Mouse (Mus musculus) retina, embryonic 14.5 days (tissue): ENCODE measurements around the gene Magi1.

Experiments
- DNase-seq: peaks from one replicate; pipeline ENCODE4 v3.0.0-alpha.2; 2015; ENCODE audit warnings: low spot score

Gene Magi1

DNA sequence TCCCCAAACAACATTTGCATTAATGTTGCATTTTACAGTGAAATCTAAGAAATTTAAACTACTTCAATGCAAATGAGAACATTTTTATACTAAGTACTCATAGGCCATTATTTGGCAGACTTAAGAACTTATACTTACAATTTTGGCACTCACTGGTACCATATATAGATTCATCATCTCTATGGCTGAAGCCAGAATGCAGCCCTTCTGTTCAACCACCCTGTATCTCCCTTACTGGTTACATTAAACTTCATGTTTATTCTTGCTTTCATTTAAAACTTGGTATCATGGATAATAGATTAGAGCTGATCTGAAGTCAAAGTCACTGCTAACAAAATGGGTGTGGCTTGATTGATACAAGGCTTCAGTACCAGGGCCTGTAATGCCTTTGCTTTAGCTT lies 171.9 kb downstream of the Magi1 start:
- no peak for DNase-seq

DNA sequence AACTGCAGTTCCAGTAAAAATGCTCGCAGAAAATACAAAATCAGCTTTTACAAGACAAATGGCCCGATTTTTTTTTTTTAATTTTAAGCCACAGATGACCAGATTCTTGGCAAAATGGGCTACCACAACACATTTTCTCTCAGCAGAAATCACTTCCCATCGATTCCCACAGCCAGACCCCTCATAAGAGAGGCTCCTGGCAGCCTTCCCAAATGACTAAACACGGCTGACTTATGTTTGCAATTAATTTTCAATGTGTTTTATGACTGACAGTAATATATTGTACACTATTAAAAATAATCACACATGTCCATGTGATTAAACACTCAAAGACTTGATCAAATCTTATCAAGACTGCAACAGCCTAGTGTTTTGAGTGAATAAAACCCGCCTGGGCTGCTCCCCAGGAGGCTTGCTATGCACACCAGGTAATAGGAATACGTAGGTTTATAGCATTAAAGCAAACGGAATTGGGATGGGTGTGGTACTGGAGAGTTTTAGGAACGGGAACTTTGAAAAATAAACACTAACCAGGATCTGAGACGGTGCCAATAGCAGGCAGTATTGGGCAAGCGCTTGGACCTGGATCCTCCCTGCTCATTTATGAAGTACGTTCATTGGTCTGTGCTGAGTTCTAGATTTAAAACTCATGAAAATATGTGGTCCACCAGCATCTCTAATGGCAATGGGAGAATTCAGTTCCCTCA lies 176.2 kb downstream of the Magi1 start:
- DNase-seq, result no peak

DNA sequence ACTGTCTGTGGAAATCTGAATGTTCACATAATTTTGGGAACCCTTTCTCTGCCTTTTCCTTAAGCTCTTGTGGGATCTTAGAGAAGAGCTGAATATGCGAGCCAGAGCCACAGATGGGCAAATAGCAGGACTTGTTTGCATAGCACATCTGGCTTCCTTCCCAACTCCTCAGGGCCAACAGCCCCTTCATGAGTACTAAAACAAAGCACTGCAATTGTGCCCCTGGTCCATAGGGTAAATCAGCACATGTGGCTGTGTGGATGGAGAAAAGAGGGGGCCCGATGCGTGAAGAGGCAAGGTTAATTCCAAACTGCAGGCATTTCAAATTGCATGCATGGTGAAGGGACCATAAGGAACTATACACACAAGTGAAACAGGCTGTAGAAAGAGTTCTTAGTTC lies 180.1 kb downstream of the Magi1 start:
- no peak for DNase-seq

DNA sequence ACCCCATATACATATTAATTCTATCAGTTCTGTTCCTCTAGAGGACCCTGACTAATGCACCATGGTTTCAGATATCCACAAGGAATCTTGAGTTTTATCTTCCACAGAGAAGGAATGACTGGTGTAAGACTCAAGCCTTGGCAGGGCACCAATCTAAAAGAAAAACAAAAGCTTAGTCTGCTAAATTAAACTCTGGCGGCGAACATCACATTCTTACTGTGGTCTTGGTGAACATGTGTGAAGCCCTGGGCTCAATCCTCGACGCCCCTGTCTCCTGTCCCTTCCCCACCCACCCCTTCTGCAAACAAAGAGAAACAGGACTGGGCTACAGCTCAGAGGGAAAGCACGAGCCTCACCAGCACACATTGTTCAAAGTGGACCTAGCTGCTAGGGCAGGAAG lies 182.5 kb downstream of the Magi1 start:
- DNase-seq, result no peak

GRCm38 (mm10) chr6:94094924-94095685 lies 188.6 kb downstream of the Magi1 start:
- no peak for DNase-seq

GRCm38 (mm10) chr6:94092969-94093597 lies 190.6 kb downstream of the Magi1 start:
- no peak for DNase-seq

DNA sequence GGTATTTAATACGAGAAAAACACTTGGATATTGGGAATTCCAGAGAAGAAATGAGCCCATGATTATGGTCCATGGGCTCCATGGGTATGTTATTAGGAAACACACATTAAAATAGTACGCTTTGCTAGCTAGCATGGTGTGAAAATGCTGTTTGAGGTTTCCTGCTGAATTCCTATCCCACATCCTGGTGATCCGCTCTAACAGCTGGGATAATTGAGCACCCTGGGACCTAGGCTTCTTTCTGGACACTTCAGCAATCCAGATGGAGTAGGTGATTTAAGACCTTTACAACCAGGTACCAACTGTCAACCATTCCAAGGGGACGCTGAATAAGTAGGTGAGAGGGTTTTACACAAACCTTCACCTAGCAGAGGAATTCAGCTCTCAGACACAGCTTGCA lies 191.2 kb downstream of the Magi1 start:
- DNase-seq, result no peak

DNA sequence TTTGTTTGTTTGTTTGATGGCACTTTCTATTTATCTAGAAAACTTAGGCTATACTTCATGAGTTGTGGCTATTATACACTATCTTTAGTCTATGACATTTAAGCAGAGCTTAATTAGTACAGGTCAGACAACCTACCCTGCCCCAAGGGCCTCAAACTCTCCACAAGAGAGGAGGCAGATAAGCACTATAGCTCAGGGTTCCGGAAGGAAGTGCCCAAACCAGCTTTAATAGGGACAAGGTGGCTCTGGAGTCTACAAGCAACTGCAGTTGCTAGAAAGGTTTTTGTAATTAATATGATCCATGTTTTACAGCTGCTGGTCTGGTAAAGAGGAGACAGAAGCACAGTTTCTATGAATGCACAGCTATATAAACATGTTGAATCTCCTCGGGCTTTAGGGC lies 196.9 kb downstream of the Magi1 start:
- no peak for DNase-seq

DNA sequence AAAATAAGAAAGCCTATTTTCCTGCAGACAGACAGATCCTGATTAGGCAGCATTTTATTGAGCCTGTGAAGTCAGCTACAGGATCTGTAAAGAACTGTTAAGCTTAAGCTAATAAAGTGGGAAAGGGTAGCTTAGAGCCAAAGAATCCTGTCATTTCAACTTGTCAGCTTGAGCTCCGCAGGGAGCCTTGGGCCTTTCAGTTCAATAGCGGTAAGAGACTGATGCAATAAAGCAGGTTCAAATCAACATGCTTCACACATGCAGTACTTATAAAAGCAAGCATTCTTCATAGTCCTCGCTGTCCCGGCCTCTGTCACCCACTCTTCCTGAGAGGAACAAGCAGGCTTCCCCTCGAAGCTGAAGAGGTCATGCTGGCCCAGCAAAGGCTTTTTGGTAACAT lies 199.0 kb downstream of the Magi1 start:
- peak; percentile 33 for DNase-seq

GRCm38 (mm10) chr6:94083459-94083858 lies 200.3 kb downstream of the Magi1 start:
- no peak for DNase-seq

- peak; percentile 85 for DNase-seq
Observed at GRCm38 (mm10) chr6:94080933-94081545, 202.7 kb downstream of the Magi1 start.

GRCm38 (mm10) chr6:94078934-94079333 lies 204.8 kb downstream of the Magi1 start:
- DNase-seq, result peak; percentile 31

DNA sequence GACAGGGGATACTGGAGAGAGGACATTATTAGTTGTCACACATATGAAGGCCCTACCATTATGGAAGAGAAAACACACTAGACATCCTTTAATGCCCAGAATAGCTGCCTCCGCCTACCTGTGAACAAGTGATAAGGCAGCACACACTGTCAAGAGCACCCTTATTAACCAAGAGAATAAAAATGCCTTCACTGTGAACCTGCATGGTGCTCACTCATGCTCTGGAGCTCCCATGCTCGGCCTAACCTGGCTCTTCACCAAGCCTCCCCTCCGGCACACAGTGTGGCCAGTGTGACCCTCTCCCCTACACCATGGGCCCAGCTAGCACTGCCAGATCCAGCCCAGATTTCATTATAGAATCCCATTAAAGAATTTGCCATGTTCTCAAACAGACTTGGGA lies 206.7 kb downstream of the Magi1 start:
- DNase-seq, result no peak

DNA sequence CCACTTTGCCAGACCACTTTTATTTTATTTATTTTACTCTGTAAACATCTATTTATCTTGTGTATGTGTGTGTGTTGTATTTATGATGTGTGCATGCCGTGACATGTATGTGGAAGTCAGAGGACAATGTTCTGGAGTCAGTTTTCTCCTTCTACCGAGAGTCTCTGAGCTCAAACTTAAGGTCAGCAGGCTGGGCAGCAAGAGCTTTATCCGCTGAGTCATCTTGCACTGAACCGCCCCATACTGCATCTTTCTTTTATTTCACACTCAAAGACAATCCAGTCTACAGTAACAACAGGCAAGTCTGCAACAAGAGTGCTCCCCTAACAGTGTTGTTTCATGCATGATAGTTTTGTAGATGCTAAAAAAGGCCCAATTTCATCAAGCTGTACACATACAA lies 207.7 kb downstream of the Magi1 start:
- DNase-seq, result no peak

DNA sequence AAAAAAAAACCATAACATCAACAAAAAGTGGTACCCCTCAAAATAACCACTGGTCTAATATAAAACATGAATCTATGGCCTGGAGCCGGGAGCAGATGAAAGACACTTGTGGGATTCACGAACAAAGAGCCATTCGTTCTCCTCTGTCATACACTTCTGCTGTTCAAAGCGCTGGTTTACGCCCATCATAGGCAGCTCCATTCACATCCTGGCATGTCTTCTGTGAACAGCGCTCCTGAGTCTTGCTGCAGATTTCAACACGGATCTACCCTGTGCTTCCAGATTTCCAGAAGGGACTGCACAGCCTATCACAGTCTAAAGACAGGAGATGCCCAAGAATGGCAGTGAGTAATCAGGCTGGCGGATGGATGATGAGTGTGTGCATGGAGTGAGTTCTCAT lies 208.5 kb downstream of the Magi1 start:
- DNase-seq, result no peak

DNA sequence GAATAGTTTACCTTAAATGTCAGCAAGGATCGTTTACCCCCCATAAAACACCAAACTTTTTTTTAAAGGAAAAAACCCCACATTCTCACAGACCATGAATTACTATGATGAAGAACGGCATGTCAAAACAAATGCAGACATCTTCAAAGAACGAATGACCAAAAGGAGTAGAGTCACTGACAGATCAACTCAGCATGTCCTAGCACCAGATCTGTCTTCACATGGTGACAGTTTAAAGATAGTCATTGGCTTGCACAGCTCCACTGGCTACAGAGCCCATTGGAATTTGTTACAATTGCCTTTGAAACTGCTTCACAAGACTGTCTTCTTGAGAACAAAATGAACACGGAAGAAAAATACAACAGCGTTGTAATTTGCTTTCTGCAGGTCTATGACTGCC lies 212.0 kb downstream of the Magi1 start:
- DNase-seq, result no peak

DNA sequence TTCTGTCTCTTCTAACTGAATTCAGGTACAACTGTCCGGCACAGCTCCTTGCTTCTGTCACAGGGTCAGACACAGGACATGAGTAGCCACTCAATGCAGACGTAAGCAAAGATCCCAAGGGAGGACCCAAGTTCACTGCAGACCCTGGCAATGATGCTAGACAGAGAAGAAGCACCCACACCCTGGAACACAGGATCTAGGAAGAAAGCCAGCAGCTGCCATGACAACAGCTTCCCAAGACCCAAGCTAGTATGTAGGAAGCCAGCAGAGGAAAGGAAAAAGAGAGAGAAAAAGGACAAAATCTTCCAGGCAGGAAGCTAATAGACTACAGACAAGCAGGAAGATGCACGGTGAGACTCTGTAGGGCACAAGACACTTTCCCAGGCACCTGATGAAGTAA lies 213.0 kb downstream of the Magi1 start:
- no peak for DNase-seq

DNA sequence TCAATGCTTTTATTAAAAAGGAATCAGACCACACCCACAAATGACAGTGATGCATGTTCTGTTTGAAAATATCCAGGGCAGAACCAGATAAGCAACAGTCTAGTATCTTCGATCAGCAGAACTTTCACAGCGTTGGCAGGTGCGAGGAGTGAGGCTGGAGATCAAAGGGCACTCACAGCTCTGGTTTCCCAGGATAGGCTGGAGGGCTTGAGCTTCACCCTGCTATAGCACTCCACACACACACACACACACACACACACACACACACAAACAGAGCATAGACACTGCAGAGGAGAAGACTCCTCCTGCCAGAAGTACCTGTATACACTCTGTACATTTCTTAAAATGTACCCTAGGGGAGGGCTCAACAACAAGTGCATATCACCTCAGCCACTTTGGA lies 214.3 kb downstream of the Magi1 start:
- DNase-seq, result no peak

GRCm38 (mm10) chr6:94067741-94068450 lies 215.8 kb downstream of the Magi1 start:
- no peak for DNase-seq

DNA sequence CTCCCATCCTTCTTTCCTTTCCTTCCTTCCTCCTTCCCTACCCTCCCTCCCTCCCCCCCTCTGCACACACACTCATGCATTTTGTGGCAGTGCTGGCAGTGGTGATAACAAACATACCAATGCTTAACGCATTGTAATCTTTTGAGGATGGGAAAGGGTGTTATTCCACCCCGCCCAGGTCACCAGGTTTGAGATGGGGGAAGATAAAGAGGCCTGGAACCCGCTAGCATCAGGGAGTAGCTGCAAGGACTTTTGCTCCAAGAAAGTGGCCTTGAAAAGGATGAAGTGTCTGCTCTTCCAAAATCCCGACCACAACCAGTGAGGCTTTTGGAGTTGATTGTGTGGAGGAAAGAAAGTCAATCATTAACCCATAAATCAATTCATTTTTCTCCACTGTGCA lies 218.9 kb downstream of the Magi1 start:
- DNase-seq, result no peak

- DNase-seq, result no peak
Observed at GRCm38 (mm10) chr6:94063542-94063941, 220.2 kb downstream of the Magi1 start.

DNA sequence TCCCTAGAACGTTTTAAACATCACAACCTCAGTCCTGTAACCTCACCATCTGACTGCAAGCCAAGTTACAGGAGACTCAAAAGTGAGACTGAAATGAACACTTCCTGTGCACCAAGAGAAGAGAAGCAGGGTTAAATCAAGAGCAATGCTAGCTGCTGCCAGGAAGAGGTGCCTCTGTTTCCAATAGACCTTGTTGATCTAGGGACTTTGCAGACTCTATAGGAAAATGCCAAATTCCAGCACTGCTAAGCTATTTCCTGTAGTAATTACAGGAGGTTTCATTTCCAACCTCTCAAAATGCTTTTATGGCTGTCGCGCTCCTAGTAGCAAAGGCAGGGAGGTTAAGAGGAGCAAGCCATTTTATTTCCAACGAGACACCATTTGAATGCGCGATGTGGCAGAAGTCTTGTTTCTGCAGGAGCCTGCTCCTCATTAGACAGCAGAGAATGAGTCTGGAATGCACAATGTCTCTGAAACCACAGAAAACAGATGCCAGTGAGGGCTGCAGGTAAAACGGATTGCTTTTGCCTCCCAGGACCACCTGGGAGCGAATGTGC lies 222.2 kb downstream of the Magi1 start:
- no peak for DNase-seq
